Comparison of ENCODE assay signal across 8 mouse cellular contexts in genomic region chr13:112463337-112463802, GRCm38 (mm10). TPM values are rescaled to one million over a fixed set of nuclear protein-coding genes. Genes with fewer than 3 reads are reported as not detected.
DNase-seq lines count a peak whose midpoint lies in the region; ATAC-seq and TF ChIP-seq lines count a peak whose summit lies in the region.

No protein-coding gene starts in this region.

- H3K4me1 ChIP-seq in liver, adult 2 months (ENCODE audit: control insufficient read depth, insufficient read depth, low read length) = peaks cover 17% of the 10 kb centered on the region
- no peaks in the 10 kb centered on the region for H3K4me1 ChIP-seq in embryonic facial prominence, embryonic 11.5 days (ENCODE audit: control insufficient read depth, insufficient read depth, low read length)
- peaks cover 15% of the 10 kb centered on the region for H3K4me1 ChIP-seq in intestine, embryonic 16.5 days (ENCODE audit: control insufficient read depth, insufficient read depth, low read length)
- H3K4me1 ChIP-seq in neural tube, embryonic 12.5 days = peaks cover 9% of the 10 kb centered on the region; the same call in 1 of the 2 replicates

- peak overlapping the region; percentile 100 for H3K27ac ChIP-seq in liver, adult 2 months (replicated peaks; ENCODE audit: insufficient read depth, low read depth, low read length)
- no peak overlapping the region for H3K27ac ChIP-seq in embryonic facial prominence, embryonic 11.5 days (replicated peaks; ENCODE audit: low read depth, low read length)
- peak overlapping the region; percentile 87 for H3K27ac ChIP-seq in intestine, embryonic 16.5 days (ENCODE audit: low read length)
- H3K27ac ChIP-seq in neural tube, embryonic 12.5 days = no peak overlapping the region

- no peaks in the 10 kb centered on the region for H3K27me3 ChIP-seq in liver, adult 2 months (ENCODE audit: control insufficient read depth, insufficient read depth, low read length)
- H3K27me3 ChIP-seq in embryonic facial prominence, embryonic 11.5 days (ENCODE audit: control insufficient read depth, insufficient read depth, low read length) = no peaks in the 10 kb centered on the region
- H3K27me3 ChIP-seq in intestine, embryonic 16.5 days (replicated peaks; ENCODE audit: control insufficient read depth, insufficient read depth, low read length) = no peaks in the 10 kb centered on the region
- no peaks in the 10 kb centered on the region for H3K27me3 ChIP-seq in neural tube, embryonic 12.5 days (replicated peaks)

- H3K79me2 ChIP-seq in liver, adult 2 months (ENCODE audit: control insufficient read depth, insufficient read depth, low read length) = peaks cover 26% of the 10 kb centered on the region; the same call in 1 of the 2 replicates

- DNase-seq in liver, adult 2 months (ENCODE audit: extremely low read depth, low read depth, low spot score) = peak; percentile 91
- DNase-seq in liver = no peak
- no peak for DNase-seq in embryonic facial prominence, embryonic 11.5 days (ENCODE audit: low spot score)
- DNase-seq in cerebellum, postnatal 4 days (ENCODE audit: low spot score in 2 of 2) = no peak
- DNase-seq in urinary bladder, postnatal 10 days (ENCODE audit: low spot score) = no peak
- DNase-seq in adrenal gland, postnatal 10 days = no peak

- TF ChIP-seq POLR2A in liver, adult 2 months (IDR thresholded peaks at IDR 0.05; ENCODE audit: extremely low read depth, insufficient read depth, low read length) = no peak

- no peaks in the 10 kb centered on the region for H3K36me3 ChIP-seq in liver, adult 2 months (ENCODE audit: control insufficient read depth, insufficient read depth, low read length)
- no peaks in the 10 kb centered on the region for H3K36me3 ChIP-seq in embryonic facial prominence, embryonic 11.5 days (replicated peaks; ENCODE audit: control insufficient read depth, insufficient read depth, low read depth, low read length)
- H3K36me3 ChIP-seq in intestine, embryonic 16.5 days (ENCODE audit: control insufficient read depth, insufficient read depth, low read length) = no peaks in the 10 kb centered on the region
- H3K36me3 ChIP-seq in neural tube, embryonic 12.5 days = no peaks in the 10 kb centered on the region

- 3% methylated on average over 17 of the region's 17 CpGs for WGBS in liver, adult 2 months
- WGBS in embryonic facial prominence, embryonic 11.5 days = 4% methylated on average over 17 of the region's 17 CpGs
- WGBS in intestine, embryonic 16.5 days = 3% methylated on average over 17 of the region's 17 CpGs
- WGBS in neural tube, embryonic 12.5 days = 2% methylated on average over 17 of the region's 17 CpGs

- H3K9ac ChIP-seq in liver, adult 2 months (ENCODE audit: low read depth, low read length) = peak overlapping the region; percentile 98
- peak overlapping the region; percentile 67 for H3K9ac ChIP-seq in embryonic facial prominence, embryonic 11.5 days (replicated peaks; ENCODE audit: low read length)
- peak overlapping the region; percentile 92 for H3K9ac ChIP-seq in intestine, embryonic 16.5 days (ENCODE audit: low read depth, low read length)
- H3K9ac ChIP-seq in neural tube, embryonic 12.5 days = peak overlapping the region; percentile 61

- no peaks in the 10 kb centered on the region for H3K9me3 ChIP-seq in embryonic facial prominence, embryonic 11.5 days (replicated peaks; ENCODE audit: control insufficient read depth, low read length)
- no peaks in the 10 kb centered on the region for H3K9me3 ChIP-seq in intestine, embryonic 16.5 days (ENCODE audit: control insufficient read depth, low read length)
- no peaks in the 10 kb centered on the region for H3K9me3 ChIP-seq in neural tube, embryonic 12.5 days

- ATAC-seq in embryonic facial prominence, embryonic 11.5 days (replicated peaks; ENCODE audit: insufficient number of reproducible peaks, low FRiP score, low TSS enrichment, low read depth) = peak; percentile 80
- peak; percentile 84 for ATAC-seq in intestine, embryonic 16.5 days
- peak; percentile 82 for ATAC-seq in neural tube, embryonic 12.5 days (ENCODE audit: low FRiP score, low read depth)

- peak overlapping the region; percentile 69 for H3K4me2 ChIP-seq in embryonic facial prominence, embryonic 11.5 days (ENCODE audit: low read depth, low read length)
- peak overlapping the region; percentile 80 for H3K4me2 ChIP-seq in intestine, embryonic 16.5 days (ENCODE audit: low read depth, low read length)
- H3K4me2 ChIP-seq in neural tube, embryonic 12.5 days (replicated peaks) = peak overlapping the region; percentile 85

- peak overlapping the region; percentile 99 for H3K4me3 ChIP-seq in liver, adult 2 months (ENCODE audit: insufficient read depth, low read depth, low read length)
- H3K4me3 ChIP-seq in embryonic facial prominence, embryonic 11.5 days (ENCODE audit: low read depth, low read length) = peak overlapping the region; percentile 78
- H3K4me3 ChIP-seq in intestine, embryonic 16.5 days (ENCODE audit: low read length) = peak overlapping the region; percentile 86
- H3K4me3 ChIP-seq in neural tube, embryonic 12.5 days = peak overlapping the region; percentile 84

- TF ChIP-seq CTCF in liver, adult 2 months (IDR thresholded peaks at IDR 0.05; ENCODE audit: low read depth, low read length) = no peak

RNA-seq across cellular contexts. Expression of gene Il6st, which starts 0.5 kb away (rescaled TPM):
- 70.2 and 82.8 TPM in 2 replicates for total RNA-seq in liver, adult 2 months (2014; rRNA removed)
- polyA plus RNA-seq in liver, adult 2 months (2012; rRNA removed) = 16.0 and 18.9 TPM in 2 replicates
- 25.8 and 33.0 TPM in 2 replicates for polyA plus RNA-seq in embryonic facial prominence, embryonic 11.5 days (2014; fragmentation: Nextera tagmentation; extraction: Ambion mirVana)
- polyA plus RNA-seq in intestine, embryonic 16.5 days (2015; fragmentation: Nextera tagmentation; extraction: Ambion mirVana) = 24.5 and 28.9 TPM in 2 replicates
- polyA plus RNA-seq in neural tube, embryonic 12.5 days (2016; fragmentation: Nextera tagmentation; extraction: Ambion mirVana) = 33.6 and 36.4 TPM in 2 replicates
- 100 to 1,000 TPM; 261 TPM for total RNA-seq in adrenal gland, postnatal 10 days (2021)

Comparison
In these comparisons a context has a peak if more than half of its experiments do, and no peak if none do; other contexts are left out.
1. H3K27ac ChIP-seq: peak in liver, adult 2 months (single experiment) and intestine, embryonic 16.5 days (single experiment); none in embryonic facial prominence, embryonic 11.5 days (single experiment) and neural tube, embryonic 12.5 days (single experiment).
2. Peak in every context shown above with its lines, with median percentiles within 50 percentile points of each other: H3K4me3 ChIP-seq, H3K9ac ChIP-seq, ATAC-seq and H3K4me2 ChIP-seq.